Mouse (Mus musculus): ENCODE data around the gene Upk2.

GRCm38 (mm10) chr9:44500163-44500533 is 45.4 kb upstream of the Upk2 start:
- TF ChIP-seq POLR2A (IDR thresholded peaks at IDR 0.05; ENCODE audit: low read depth, low read length) (no peak), CTCF (conservative IDR thresholded peaks at IDR 0.05; ENCODE audit: insufficient read depth, insufficient read length, low read depth, low read length) (no peak)
